Mouse (Mus musculus) forebrain, postnatal 0 days (tissue): ENCODE measurements at regions not wholly inside any gene's neighbourhood (a gene's known extent, or its start where the extent isn't known, plus 50 kb on each side); places are given as distances from the start of the nearest gene placed in this dataset.

ENCODE experiments used
- ATAC-seq: fragments of 200-750 bp; cut with Nextera tagmentation; 2 replicates; pipeline ENCODE4 v1.8.0; 2017; ENCODE audit warnings: mild to moderate bottlenecking, moderate library complexity
- DNase-seq: peaks from one replicate; pipeline ENCODE4 v3.0.0-alpha.2; 2015
- H3K27ac ChIP-seq: fragments of 300-500 bp; sonication (generic); 2 replicates; pipeline ENCODE4 v1.5.1; 2014; ENCODE audit warnings: low read depth, mild to moderate bottlenecking, antibody characterized with exemption, low read length, moderate library complexity, mixed read lengths
- H3K27me3 ChIP-seq: fragments of 300-500 bp; sonication (generic); 2 replicates; pipeline ENCODE4 v1.6.1; 2014; ENCODE audit warnings: mild to moderate bottlenecking, low read length, mixed read lengths; ENCODE audit not compliant: insufficient read depth
- H3K36me3 ChIP-seq: fragments of 300-500 bp; sonication (generic); 2 replicates; pipeline ENCODE4 v1.6.1; 2014; ENCODE audit warnings: mild to moderate bottlenecking, moderate library complexity; ENCODE audit not compliant: insufficient read depth
- H3K4me1 ChIP-seq: fragments of 300-500 bp; sonication (generic); 2 replicates; pipeline ENCODE4 v1.6.1; 2014; ENCODE audit warnings: antibody characterized with exemption; ENCODE audit not compliant: insufficient read depth
- H3K4me2 ChIP-seq: fragments of 300-500 bp; sonication (generic); 2 replicates; pipeline ENCODE4 v1.6.1; 2014; ENCODE audit warnings: low read depth, mild to moderate bottlenecking, moderate library complexity
- H3K4me3 ChIP-seq: fragments of 300-500 bp; sonication (generic); 2 replicates; pipeline ENCODE4 v1.5.1; 2014; ENCODE audit warnings: low read depth, low read length, mixed read lengths
- H3K9ac ChIP-seq: fragments of 300-500 bp; sonication (generic); 2 replicates; pipeline ENCODE4 v1.6.1; 2014; ENCODE audit warnings: mild to moderate bottlenecking
- H3K9me3 ChIP-seq: fragments of 300-500 bp; sonication (generic); 2 replicates; pipeline ENCODE4 v1.6.1; 2016; ENCODE audit warnings: low read length
- CTCF ChIP-seq: sonication (generic); IDR thresholded peaks from 2 replicates; pipeline ENCODE4 v1.5.1; 2016; ENCODE audit warnings: antibody characterized with exemption, control low read depth, low read depth
- WGBS: fragments of 180-500 bp; shearing (Covaris S2); extraction: QIAGEN DNeasy Blood & Tissue Kit; methylation state at CpG from one replicate; pipeline ENCODE4 v1.1.7; 2014; 5-methylcytosine and 5-hydroxymethylcytosine counted together

GRCm38 (mm10) chr7:93982103-93982502, 902.4 kb downstream of the Fam181b start:
- 79% methylated on average over 3 of the region's 3 CpGs for WGBS
- Histone ChIP-seq H3K9ac (no peak overlapping the region), H3K36me3 (no peaks in the 10 kb centered on the region), H3K4me1 (no peaks in the 10 kb centered on the region), H3K27me3 (no peaks in the 10 kb centered on the region), H3K9me3 (no peaks in the 10 kb centered on the region), H3K4me3 (no peak overlapping the region), H3K4me2 (no peak overlapping the region), H3K27ac (no peak overlapping the region)
- no peak for DNase-seq
- TF ChIP-seq CTCF, result no peak
- no peak for ATAC-seq

DNA sequence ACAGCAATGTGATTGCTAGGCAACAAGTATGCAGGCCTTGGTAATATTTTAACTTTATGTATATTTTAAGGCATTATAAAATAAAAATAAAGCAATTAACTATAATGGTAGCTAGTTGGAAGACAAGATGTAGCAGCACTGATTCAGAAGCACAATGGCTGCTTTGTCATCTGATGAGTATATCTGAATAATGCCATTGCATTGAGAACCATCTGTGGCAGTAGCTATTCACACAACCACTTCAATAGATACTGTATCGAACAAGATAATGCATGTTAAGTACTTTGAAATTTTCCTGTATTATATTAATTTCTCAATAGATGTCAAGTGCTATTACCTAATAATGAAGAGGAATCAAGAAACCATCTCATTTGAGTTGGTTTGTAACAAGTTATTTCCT, 923.1 kb downstream of the Fam181b start:
- ATAC-seq, result peak; percentile 82; the same call in 1 of the 2 replicates
- Histone ChIP-seq H3K4me2 (no peak overlapping the region), H3K4me3 (no peak overlapping the region), H3K9me3 (no peaks in the 10 kb centered on the region), H3K4me1 (no peaks in the 10 kb centered on the region), H3K27ac (no peak overlapping the region), H3K27me3 (no peaks in the 10 kb centered on the region), H3K36me3 (no peaks in the 10 kb centered on the region), H3K9ac (no peak overlapping the region)
- peak; percentile 11 for DNase-seq
- 67% methylated on average over 1 of the region's 1 CpGs for WGBS
- no peak for TF ChIP-seq CTCF

DNA sequence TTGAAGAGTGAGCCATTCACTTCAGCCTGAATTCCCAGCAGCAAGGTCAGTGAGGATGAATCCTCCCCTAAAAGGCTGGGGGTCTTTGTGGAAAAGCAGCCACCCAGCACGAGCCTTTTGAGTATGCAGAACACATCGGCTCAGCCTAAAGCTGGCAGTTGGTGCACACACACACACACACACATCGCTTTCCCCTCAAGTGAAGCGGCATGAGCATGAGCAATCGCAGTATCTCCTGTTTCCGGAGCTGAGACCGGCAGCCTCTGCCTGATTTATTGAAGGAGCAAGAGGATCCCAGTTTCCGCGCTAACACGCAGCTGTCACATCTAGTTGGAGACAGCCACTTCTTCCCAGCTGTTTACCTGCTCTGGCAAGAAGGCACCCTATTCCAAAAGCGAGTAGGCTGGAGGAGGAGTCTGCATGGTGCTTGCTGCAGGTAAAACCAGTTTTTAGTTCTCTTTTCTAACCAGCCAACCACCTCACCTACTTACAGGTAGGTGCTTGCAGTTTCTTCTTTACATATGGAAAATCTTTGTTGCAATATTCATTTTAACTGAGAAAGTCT, 962.9 kb downstream of the Fam181b start:
- 3% methylated on average over 11 of the region's 11 CpGs for WGBS

GRCm38 (mm10) chr7:94045428-94045827, 965.8 kb downstream of the Fam181b start:
- Histone ChIP-seq H3K27ac (no peak overlapping the region), H3K9me3 (no peaks in the 10 kb centered on the region), H3K9ac (no peak overlapping the region), H3K36me3 (no peaks in the 10 kb centered on the region), H3K4me1 (no peaks in the 10 kb centered on the region), H3K4me2 (no peak overlapping the region), H3K27me3 (no peaks in the 10 kb centered on the region), H3K4me3 (no peak overlapping the region)
- TF ChIP-seq CTCF, result no peak
- no peak for DNase-seq
- 57% methylated on average over 2 of the region's 2 CpGs for WGBS
- ATAC-seq, result no peak

More for the DNA sequence above, 962.9 kb downstream of the Fam181b start:
- ATAC-seq (peak; percentile 89), DNase-seq (peak; percentile 63)
- Histone ChIP-seq H3K4me3 (peak overlapping the region; percentile 32), H3K36me3 (no peaks in the 10 kb centered on the region), H3K9me3 (no peaks in the 10 kb centered on the region), H3K4me2 (peak overlapping the region; percentile 54), H3K9ac (peak overlapping the region; percentile 48), H3K4me1 (no peaks in the 10 kb centered on the region), H3K27ac (0 out of 2 replicates have a peak overlapping the region, but pooled peaks have one; percentile 21), H3K27me3 (no peaks in the 10 kb centered on the region)
- TF ChIP-seq CTCF, result no peak

DNA sequence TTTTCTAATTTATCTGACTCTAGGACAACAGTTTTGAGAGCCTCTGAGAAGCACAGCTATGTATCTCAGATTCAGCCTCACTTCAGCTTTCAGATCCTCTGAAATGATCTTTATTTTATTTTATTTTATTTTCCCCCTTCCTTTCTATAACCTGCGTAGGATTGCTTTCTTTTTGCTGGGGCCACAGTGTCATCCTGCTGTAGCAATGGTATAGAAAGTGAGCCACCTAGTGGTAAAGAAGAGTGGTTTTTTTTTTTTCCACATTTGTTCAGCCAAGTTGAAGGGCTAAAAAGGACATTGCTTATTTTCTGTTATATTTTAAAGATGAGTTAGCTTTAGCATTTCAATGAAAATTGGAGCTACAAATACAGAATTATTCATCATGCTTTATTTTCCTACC, 966.4 kb downstream of the Fam181b start:
- peak; percentile 70 for TF ChIP-seq CTCF
- H3K9ac ChIP-seq, result no peak overlapping the region
- no peak for ATAC-seq
- DNase-seq, result peak; percentile 30
- no peak overlapping the region for H3K4me2 ChIP-seq
- 30% methylated on average over 1 of the region's 1 CpGs for WGBS
- H3K4me3 ChIP-seq, result no peak overlapping the region
- no peaks in the 10 kb centered on the region for H3K4me1 ChIP-seq
- no peaks in the 10 kb centered on the region for H3K9me3 ChIP-seq
- H3K27me3 ChIP-seq, result no peaks in the 10 kb centered on the region
- no peak overlapping the region for H3K27ac ChIP-seq
- H3K36me3 ChIP-seq, result no peaks in the 10 kb centered on the region

- Histone ChIP-seq H3K4me3 (no peak overlapping the region), H3K36me3 (no peaks in the 10 kb centered on the region), H3K4me2 (no peak overlapping the region), H3K9me3 (no peaks in the 10 kb centered on the region), H3K4me1 (no peaks in the 10 kb centered on the region), H3K9ac (no peak overlapping the region), H3K27ac (no peak overlapping the region), H3K27me3 (no peaks in the 10 kb centered on the region)
- 59% methylated on average over 3 of the region's 3 CpGs for WGBS
- TF ChIP-seq CTCF, result no peak
- no peak for DNase-seq
- ATAC-seq, result no peak
These were observed 982.3 kb downstream of the Fam181b start for GRCm38 (mm10) chr7:94061814-94062545.
